Mouse (Mus musculus): Measurements from ENCODE around the gene Gtsf1l.
"Not testable (repeated sequence)": the region's sequence is repeated elsewhere in the genome, so short reads cannot be mapped to it uniquely, and the experiment has no call there.

DNA sequence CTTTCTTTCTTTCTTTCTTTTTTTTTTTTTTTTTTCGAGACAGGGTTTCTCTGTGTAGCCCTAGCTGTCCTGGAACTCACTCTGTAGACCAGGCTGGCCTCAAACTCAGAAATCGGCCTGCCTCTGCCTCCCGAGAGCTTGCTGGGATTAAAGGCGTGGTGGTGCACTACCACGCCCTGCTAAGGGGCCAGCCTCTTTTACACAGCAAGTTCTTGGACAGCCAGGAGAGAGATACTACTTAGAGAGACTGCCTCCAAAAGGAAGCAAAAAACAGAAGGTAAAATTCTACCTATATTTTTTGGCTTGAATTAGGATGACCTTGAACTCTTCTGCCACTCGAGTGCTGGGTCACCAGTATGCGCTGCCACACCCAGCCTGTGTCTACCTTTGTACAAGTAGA, 28.7 kb downstream of the Gtsf1l start:
- TF ChIP-seq CTCF (IDR thresholded peaks at IDR 0.05; ENCODE audit: low read depth, low read length); TAL1 (conservative IDR thresholded peaks at IDR 0.05; ENCODE audit: low read depth, low read length); POLR2AphosphoS5 (IDR thresholded peaks at IDR 0.05; ENCODE audit: insufficient replicate concordance, low read depth, low read length); GATA1 (IDR thresholded peaks at IDR 0.05; ENCODE audit: borderline replicate concordance, low read length); GATA2 (IDR thresholded peaks at IDR 0.05; ENCODE audit: borderline replicate concordance, low read depth, low read length): not testable (repeated sequence)

All from G1E (cell line).